ENCODE assay signal across 7 mouse cellular contexts in genomic region chr15:31568581-31568996, GRCm38 (mm10). TPM values are rescaled to one million over a fixed set of nuclear protein-coding genes. Genes with fewer than 3 reads are reported as not detected.
DNase-seq lines count a peak whose midpoint lies in the region; ATAC-seq and TF ChIP-seq lines count a peak whose summit lies in the region.

No protein-coding gene starts in this region.

- DNase-seq in adrenal gland, postnatal 36 days = peak; percentile 82 to 92
- peak; percentile 62 for DNase-seq in gastrocnemius, postnatal 14 days
- no peak for DNase-seq in thymus, postnatal 36 days
- DNase-seq in layer of hippocampus, adult 8-10 months (ENCODE audit: low spot score in 2 of 2) = no peak

- no peaks in the 10 kb centered on the region for H3K27me3 ChIP-seq in intestine, postnatal 0 days (replicated peaks; ENCODE audit: control insufficient read depth, insufficient read depth, low read length)
- no peaks in the 10 kb centered on the region for H3K27me3 ChIP-seq in liver, embryonic 15.5 days
- no peaks in the 10 kb centered on the region for H3K27me3 ChIP-seq in stomach, embryonic 16.5 days (ENCODE audit: control insufficient read depth, insufficient read depth, low read length)

- peak overlapping the region; percentile 43 for H3K27ac ChIP-seq in intestine, postnatal 0 days (ENCODE audit: low read depth, low read length)
- no peak overlapping the region for H3K27ac ChIP-seq in liver, embryonic 15.5 days (replicated peaks)
- H3K27ac ChIP-seq in stomach, embryonic 16.5 days (ENCODE audit: low read length) = peak overlapping the region; percentile 90

- 0 out of 2 replicates have a peak, but pooled peaks cover 3% of the 10 kb centered on the region for H3K36me3 ChIP-seq in intestine, postnatal 0 days (ENCODE audit: control insufficient read depth, insufficient read depth)
- no peaks in the 10 kb centered on the region for H3K36me3 ChIP-seq in liver, embryonic 15.5 days (replicated peaks)
- H3K36me3 ChIP-seq in stomach, embryonic 16.5 days (ENCODE audit: control insufficient read depth, insufficient read depth, low read length) = no peaks in the 10 kb centered on the region

- peak overlapping the region; percentile 50 for H3K4me2 ChIP-seq in intestine, postnatal 0 days (replicated peaks; ENCODE audit: low read depth)
- H3K4me2 ChIP-seq in liver, embryonic 15.5 days = peak overlapping the region; percentile 43
- H3K4me2 ChIP-seq in stomach, embryonic 16.5 days (ENCODE audit: low read depth, low read length) = peak overlapping the region; percentile 41

- H3K4me1 ChIP-seq in intestine, postnatal 0 days (replicated peaks; ENCODE audit: control insufficient read depth, insufficient read depth, low read length) = peaks cover 6% of the 10 kb centered on the region
- H3K4me1 ChIP-seq in liver, embryonic 15.5 days (replicated peaks) = peaks cover 56% of the 10 kb centered on the region
- H3K4me1 ChIP-seq in stomach, embryonic 16.5 days (ENCODE audit: control insufficient read depth, insufficient read depth, low read length) = peaks cover 19% of the 10 kb centered on the region

- WGBS in intestine, postnatal 0 days = 12% methylated on average over 12 of the region's 12 CpGs
- WGBS in liver, embryonic 15.5 days (ENCODE audit: insufficient replicate concordance) = 56% methylated on average over 12 of the region's 12 CpGs
- WGBS in stomach, embryonic 16.5 days = 14% methylated on average over 12 of the region's 12 CpGs

- H3K4me3 ChIP-seq in intestine, postnatal 0 days (ENCODE audit: low read depth, low read length) = peak overlapping the region; percentile 11; the same call in 1 of the 2 replicates
- H3K4me3 ChIP-seq in liver, embryonic 15.5 days (replicated peaks) = peak overlapping the region; percentile 20; the same call in 1 of the 2 replicates
- peak overlapping the region; percentile 9; the same call in 1 of the 2 replicates for H3K4me3 ChIP-seq in stomach, embryonic 16.5 days (replicated peaks; ENCODE audit: low read length)

- intact Hi-C loops in gastrocnemius, postnatal 14 days (cut with DNase I; ENCODE audit: low total_unique reads) = no loop called here

- peak overlapping the region; percentile 5; the same call in 1 of the 2 replicates for H3K9ac ChIP-seq in intestine, postnatal 0 days (ENCODE audit: low read depth, low read length)
- H3K9ac ChIP-seq in liver, embryonic 15.5 days = no peak overlapping the region
- H3K9ac ChIP-seq in stomach, embryonic 16.5 days (ENCODE audit: low read length) = peak overlapping the region; percentile 18

- no peaks in the 10 kb centered on the region for H3K9me3 ChIP-seq in intestine, postnatal 0 days (ENCODE audit: control insufficient read depth)
- H3K9me3 ChIP-seq in liver, embryonic 15.5 days (replicated peaks) = no peaks in the 10 kb centered on the region
- H3K9me3 ChIP-seq in stomach, embryonic 16.5 days (replicated peaks; ENCODE audit: control insufficient read depth, low read length) = no peaks in the 10 kb centered on the region

- peak; percentile 63 for ATAC-seq in intestine, postnatal 0 days
- peak; percentile 41; the same call in 1 of the 2 replicates for ATAC-seq in liver, embryonic 15.5 days (ENCODE audit: insufficient read depth)
- ATAC-seq in stomach, embryonic 16.5 days (ENCODE audit: insufficient read depth, low FRiP score) = peak; percentile 76

- peak; percentile 21 for TF ChIP-seq CTCF in intestine, postnatal 0 days (IDR thresholded peaks at IDR 0.05; ENCODE audit: low read depth)

RNA-seq across cellular contexts. Expression of gene Cmbl, which starts 3.4 kb away (rescaled TPM):
- total RNA-seq in adrenal gland, postnatal 36 days (2021) = 100 to 1,000 TPM; 117 to 206 TPM
- 10 to 100 TPM; 28.8 to 48.9 TPM for total RNA-seq in gastrocnemius, postnatal 14 days (2021)
- 90.2 and 105 TPM in 2 replicates for polyA plus RNA-seq in intestine, postnatal 0 days (2015; fragmentation: Nextera tagmentation; extraction: Ambion mirVana)
- polyA plus RNA-seq in liver, embryonic 15.5 days (2015; fragmentation: Nextera tagmentation; extraction: Ambion mirVana) = 11.0 and 13.3 TPM in 2 replicates
- 21.7 and 24.3 TPM in 2 replicates for polyA plus RNA-seq in stomach, embryonic 16.5 days (2015; fragmentation: Nextera tagmentation; extraction: Ambion mirVana)
- total RNA-seq in layer of hippocampus, adult 8-10 months (2022) = 10 to 100 TPM; 17.4 to 21.0 (median 19.4) TPM

RNA-seq across cellular contexts. Expression of gene Cct5, which starts 33.0 kb away (rescaled TPM):
- 100 to 1,000 TPM; 318 to 346 TPM for total RNA-seq in adrenal gland, postnatal 36 days (2021)
- total RNA-seq in gastrocnemius, postnatal 14 days (2021) = 100 to 1,000 TPM; 185 to 229 TPM
- 165 and 172 TPM in 2 replicates for polyA plus RNA-seq in intestine, postnatal 0 days (2015; fragmentation: Nextera tagmentation; extraction: Ambion mirVana)
- polyA plus RNA-seq in liver, embryonic 15.5 days (2015; fragmentation: Nextera tagmentation; extraction: Ambion mirVana) = 254 and 263 TPM in 2 replicates
- 455 and 460 TPM in 2 replicates for polyA plus RNA-seq in stomach, embryonic 16.5 days (2015; fragmentation: Nextera tagmentation; extraction: Ambion mirVana)
- total RNA-seq in layer of hippocampus, adult 8-10 months (2022) = 100 to 1,000 TPM; 206 to 227 (median 219) TPM

RNA-seq across cellular contexts. Expression of gene Fam173b, which starts 33.1 kb away (rescaled TPM):
- total RNA-seq in adrenal gland, postnatal 36 days (2021) = 10 to 100 TPM; 22.4 to 25.2 TPM
- 10 to 100 TPM; 11.1 to 12.2 TPM for total RNA-seq in gastrocnemius, postnatal 14 days (2021)
- polyA plus RNA-seq in intestine, postnatal 0 days (2015; fragmentation: Nextera tagmentation; extraction: Ambion mirVana) = 9.0 and 9.8 TPM in 2 replicates
- polyA plus RNA-seq in liver, embryonic 15.5 days (2015; fragmentation: Nextera tagmentation; extraction: Ambion mirVana) = 8.3 and 8.6 TPM in 2 replicates
- 13.2 and 13.6 TPM in 2 replicates for polyA plus RNA-seq in stomach, embryonic 16.5 days (2015; fragmentation: Nextera tagmentation; extraction: Ambion mirVana)
- total RNA-seq in layer of hippocampus, adult 8-10 months (2022) = 10 to 100 TPM; 11.4 to 16.8 (median 11.5) TPM

RNA-seq across cellular contexts. Expression of gene March6, which starts 37.7 kb away (rescaled TPM):
- 100 to 1,000 TPM; 132 to 160 TPM for total RNA-seq in adrenal gland, postnatal 36 days (2021)
- 10 to 100 TPM; 71.2 to 77.3 TPM for total RNA-seq in gastrocnemius, postnatal 14 days (2021)
- polyA plus RNA-seq in intestine, postnatal 0 days (2015; fragmentation: Nextera tagmentation; extraction: Ambion mirVana) = 15.4 and 16.5 TPM in 2 replicates
- polyA plus RNA-seq in liver, embryonic 15.5 days (2015; fragmentation: Nextera tagmentation; extraction: Ambion mirVana) = 12.9 and 15.6 TPM in 2 replicates
- 30.1 and 30.2 TPM in 2 replicates for polyA plus RNA-seq in stomach, embryonic 16.5 days (2015; fragmentation: Nextera tagmentation; extraction: Ambion mirVana)
- 100 to 1,000 TPM; 177 to 194 (median 186) TPM for total RNA-seq in layer of hippocampus, adult 8-10 months (2022)

Comparison
In these comparisons a context has a peak if more than half of its experiments do, and no peak if none do; other contexts are left out.
1. DNase-seq: peak in adrenal gland, postnatal 36 days (2 of 2) and gastrocnemius, postnatal 14 days (single experiment); none in thymus, postnatal 36 days (0 of 2) and layer of hippocampus, adult 8-10 months (0 of 2).
2. Peak in every context shown above with its lines, with median percentiles within 50 percentile points of each other: ATAC-seq, H3K4me2 ChIP-seq and H3K4me3 ChIP-seq.